Mouse (Mus musculus): Measurements from ENCODE around the gene Lilra5. TPM values are rescaled to one million over a fixed set of nuclear protein-coding genes. Genes with fewer than 3 reads are reported as not detected.
"Not testable (repeated sequence)": the region's sequence is repeated elsewhere in the genome, so short reads cannot be mapped to it uniquely, and the experiment has no call there.

The Lilra5 gene
- total RNA-seq (2021), result under 1 TPM; 0.21 to 0.32 TPM

- no peak for DNase-seq
Measured at GRCm38 (mm10) chr7:4237454-4237853, at the start of gene Lilra5. TSS of gene Lilra5 (plus strand) at chr7:4237754.

DNA sequence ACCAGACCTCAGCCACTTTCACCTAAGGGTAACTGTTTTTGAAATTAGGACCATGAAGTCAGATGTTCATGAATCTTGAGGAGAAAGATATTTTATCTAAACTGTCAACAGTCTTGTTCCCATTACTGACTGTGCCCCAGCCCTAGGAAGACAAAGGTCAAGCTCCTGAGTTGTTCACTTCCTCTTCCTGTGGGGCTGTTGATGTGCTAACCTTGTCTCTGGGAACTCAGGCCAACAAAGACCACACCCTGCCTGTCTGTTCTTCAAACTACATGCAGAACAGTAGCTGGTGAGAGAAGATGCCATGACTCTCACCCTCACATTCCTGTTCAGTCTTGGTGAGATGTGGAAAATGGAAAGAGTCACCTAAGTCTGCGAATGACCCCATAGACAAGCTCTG, 30.4 kb upstream of the Lilra5 start:
- no peak for DNase-seq

DNA sequence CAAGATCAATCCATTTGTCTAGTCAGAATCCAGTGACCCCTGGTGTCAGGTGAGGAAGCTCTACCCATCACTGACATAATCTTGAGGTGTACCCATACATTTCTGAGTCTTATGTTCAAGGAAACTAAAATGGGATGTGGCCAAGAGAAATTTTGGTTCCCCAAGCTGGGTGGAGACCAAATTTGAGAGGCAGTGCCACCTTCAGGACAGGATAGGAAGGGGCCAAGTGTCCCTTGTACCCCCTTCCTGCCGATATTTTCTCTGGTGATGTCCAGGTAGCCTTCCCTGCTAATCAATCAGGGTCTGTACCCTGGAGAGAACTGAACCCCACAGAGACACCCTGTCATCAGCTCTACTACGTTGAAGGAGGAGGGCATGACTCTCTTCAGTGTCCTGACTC, 28.9 kb upstream of the Lilra5 start:
- no peak for DNase-seq

DNA sequence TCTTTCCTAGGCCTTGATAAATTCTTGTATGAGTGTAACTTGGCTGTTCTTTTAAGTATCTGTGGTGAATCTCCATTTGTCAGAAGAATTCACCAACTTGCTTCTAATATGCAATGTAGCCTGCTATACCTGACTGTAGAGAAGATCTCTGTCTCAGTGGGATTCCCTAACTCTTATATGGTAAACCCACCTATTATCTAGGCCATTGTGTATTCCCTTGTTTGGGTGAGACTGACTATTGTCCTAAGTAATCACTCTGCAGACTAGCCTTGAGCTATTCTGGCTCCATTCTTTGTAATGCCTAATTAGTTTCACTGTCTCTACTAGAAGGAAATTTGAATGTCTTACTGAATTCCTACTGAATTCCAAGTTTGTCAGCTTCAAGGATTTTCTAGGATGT, 24.1 kb upstream of the Lilra5 start:
- not testable (repeated sequence) for DNase-seq

- no peak for DNase-seq
Measured at GRCm38 (mm10) chr7:4215396-4215795, 22.2 kb upstream of the Lilra5 start.

DNA sequence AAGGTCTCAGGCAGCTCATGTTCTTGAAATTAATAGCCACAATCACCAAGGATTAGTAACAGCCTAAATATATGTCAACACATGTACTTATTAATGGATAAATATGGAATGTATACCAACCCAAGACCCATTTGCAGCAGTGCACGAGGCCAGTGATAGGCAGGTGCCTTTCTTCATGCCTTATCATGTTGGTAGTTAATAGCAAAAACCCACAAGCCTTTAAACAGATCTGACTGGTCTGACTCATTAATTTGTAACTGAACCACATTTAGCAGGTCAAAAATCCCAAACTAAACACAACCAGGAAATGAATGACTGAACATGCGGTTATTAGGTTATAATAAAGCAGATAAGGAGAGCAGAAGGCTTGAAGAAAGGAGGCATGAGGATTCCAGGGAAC, 21.7 kb upstream of the Lilra5 start:
- no peak for DNase-seq

DNA sequence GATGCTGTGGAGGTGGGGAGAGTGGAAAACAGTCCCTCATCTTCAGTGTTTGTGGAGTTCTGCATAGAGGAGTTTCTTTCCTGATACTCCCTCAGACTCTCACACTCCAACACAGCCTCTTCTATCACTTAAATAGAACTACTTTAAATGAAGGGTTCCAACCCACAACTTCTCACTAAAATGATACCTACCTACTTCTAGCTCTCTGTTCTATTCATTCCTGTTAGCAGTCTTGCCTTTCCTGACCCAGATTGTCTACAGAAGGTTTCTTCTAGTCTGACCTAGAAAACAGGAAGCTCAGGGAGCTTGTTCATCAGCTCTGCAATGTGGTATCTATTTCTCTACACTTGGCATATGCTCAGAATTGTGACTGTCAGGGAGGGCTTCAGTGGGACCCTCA, 2.0 kb upstream of the Lilra5 start:
- DNase-seq, result no peak

DNA sequence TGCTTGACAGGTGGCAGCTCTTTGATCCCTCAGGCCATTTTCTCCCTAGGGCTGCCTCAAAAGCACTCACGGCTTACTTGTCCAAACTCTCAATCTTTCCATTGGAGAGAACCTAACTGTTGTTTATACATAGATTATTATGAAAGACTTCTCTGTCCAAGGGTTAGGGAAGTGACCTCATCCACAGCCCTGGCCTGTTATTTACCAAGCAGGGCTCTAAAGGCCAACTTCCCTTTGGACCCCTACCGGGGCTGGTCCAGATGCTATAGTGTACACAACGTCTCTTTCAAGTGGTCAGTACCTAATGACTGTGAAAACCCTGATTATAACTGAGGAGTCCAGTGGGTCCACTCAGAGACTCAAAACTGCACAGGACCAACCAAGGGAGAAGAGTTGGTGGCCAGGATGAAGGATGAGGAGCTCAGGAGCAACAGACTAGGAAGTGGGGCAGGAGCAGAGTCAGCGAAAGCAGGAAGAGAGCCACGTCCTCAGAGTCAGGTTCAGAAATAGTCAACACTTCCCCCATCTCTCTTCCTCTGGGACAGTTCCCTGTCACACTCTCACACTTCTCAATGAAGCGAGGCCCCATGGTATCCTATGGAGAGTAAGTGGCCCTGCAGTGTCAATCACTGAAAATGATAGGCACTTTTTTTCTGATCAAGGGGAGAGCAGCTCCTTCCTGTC, 1.6 kb downstream of the Lilra5 start:
- DNase-seq, result no peak

- not testable (repeated sequence) for DNase-seq
Measured at GRCm38 (mm10) chr7:4251211-4251610, 13.7 kb downstream of the Lilra5 start.

DNA sequence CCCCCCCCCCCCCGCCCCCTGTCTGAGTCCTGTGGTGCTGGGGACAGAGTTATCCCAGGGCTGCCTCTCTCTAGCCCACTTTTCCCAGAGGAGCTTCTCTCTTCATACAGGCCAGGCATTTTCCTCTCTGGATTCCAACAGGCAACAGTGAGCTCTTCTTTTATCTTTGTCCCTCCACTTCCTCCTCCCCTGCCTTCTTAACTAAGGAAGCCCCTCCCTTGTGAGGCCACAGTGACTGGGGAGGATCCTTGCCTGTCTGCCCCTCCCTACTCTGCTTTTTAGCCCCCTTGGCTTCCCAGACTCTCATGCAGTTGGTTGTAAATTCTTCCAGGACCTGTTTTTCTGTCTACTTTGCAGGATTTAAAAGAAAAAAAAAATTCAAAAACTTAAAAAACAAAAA, 18.5 kb downstream of the Lilra5 start:
- DNase-seq, result not testable (repeated sequence)

DNA sequence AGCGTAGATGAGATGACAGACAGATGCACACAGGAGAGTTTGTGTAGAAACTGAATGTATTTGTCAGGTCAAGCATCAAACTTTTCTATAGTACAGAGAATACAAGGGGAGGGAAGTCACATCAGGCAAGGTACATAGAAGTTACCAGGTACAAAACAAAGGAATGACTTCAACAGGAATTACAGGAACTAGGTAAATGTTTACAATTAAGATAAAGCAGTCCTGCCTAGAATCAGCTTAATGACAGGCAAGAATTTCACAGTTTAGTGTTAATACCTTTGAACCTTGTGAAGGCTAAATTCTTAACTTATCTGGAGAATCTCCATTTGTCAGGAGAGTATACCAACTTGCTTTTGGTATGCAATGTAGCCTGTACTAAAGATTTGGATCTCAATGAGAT, 23.0 kb downstream of the Lilra5 start:
- not testable (repeated sequence) for DNase-seq

- DNase-seq, result not testable (repeated sequence)
Measured at GRCm38 (mm10) chr7:4272106-4272505, 34.6 kb downstream of the Lilra5 start.

- DNase-seq, result not testable (repeated sequence)
Measured at GRCm38 (mm10) chr7:4273874-4274273, 36.3 kb downstream of the Lilra5 start.

DNA sequence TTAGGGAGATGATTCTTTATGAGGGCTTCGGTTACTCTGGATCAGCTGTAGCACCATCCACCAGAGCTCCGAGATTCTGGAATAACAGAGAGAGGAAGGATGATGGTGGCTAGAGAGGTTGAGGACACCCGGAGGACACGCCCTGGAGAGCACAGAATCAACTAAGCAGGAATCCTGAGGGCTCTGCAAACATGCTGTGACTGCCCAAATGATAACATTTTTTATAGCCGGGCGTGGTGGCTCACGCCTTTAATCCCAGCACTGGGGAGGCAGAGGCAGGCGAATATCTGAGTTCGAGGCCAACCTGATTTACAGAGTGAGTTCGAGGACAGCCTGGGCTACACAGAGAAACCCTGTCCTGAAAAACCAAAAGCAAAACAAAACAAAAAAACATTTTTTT, 37.9 kb downstream of the Lilra5 start:
- not testable (repeated sequence) for DNase-seq

GRCm38 (mm10) chr7:4292638-4293037, 55.1 kb downstream of the Lilra5 start:
- no peak for DNase-seq

Other genes with a start within 250 kb of the Lilra5 start
- gene Lair1, start 174.6 kb upstream of the Lilra5 start, total RNA-seq (2021), result under 1 TPM; 0.54 to 0.55 TPM
- gene Ttyh1, start 118.3 kb upstream of the Lilra5 start, total RNA-seq (2021), result 1 to 10 TPM; 1.1 to 2.1 TPM
- gene Leng8, start 100.7 kb upstream of the Lilra5 start, total RNA-seq (2021), result 10 to 100 TPM; 63.7 to 77.8 TPM
- gene Leng9, start 87.4 kb upstream of the Lilra5 start, total RNA-seq (2021), result 1 to 10 TPM; 2.1 to 3.0 TPM
- 10 to 100 TPM; 13.6 to 14.0 TPM for gene Cdc42ep5, start 72.9 kb upstream of the Lilra5 start, total RNA-seq (2021)
- gene Ncr1, start 100.0 kb downstream of the Lilra5 start, total RNA-seq (2021), result not detected
- gene Gp6, start 160.0 kb downstream of the Lilra5 start, total RNA-seq (2021), result under 1 TPM; 0.07 TPM
- gene Rdh13, start 207.9 kb downstream of the Lilra5 start, total RNA-seq (2021), result 10 to 100 TPM; 30.4 to 36.4 TPM
- gene Eps8l1, start 222.9 kb downstream of the Lilra5 start, total RNA-seq (2021), result 1 to 10 TPM; 1.6 to 2.7 TPM